ENCODE assay signal across 8 mouse cellular contexts in genomic region chr11:80670391-80670790, GRCm38 (mm10).
DNase-seq lines count a peak whose midpoint lies in the region; ATAC-seq and TF ChIP-seq lines count a peak whose summit lies in the region.

No protein-coding gene starts in this region.

- DNase-seq in adrenal gland, postnatal 14 days = peak; percentile 9
- no peak for DNase-seq in adrenal gland, adult 18-20 months (ENCODE audit: low spot score in 2 of 2)
- DNase-seq in right cerebral cortex, adult 2 months (ENCODE audit: low spot score in 2 of 2) = peak; percentile 45 to 60
- DNase-seq in right cerebral cortex, postnatal 25 days = no peak
- peak; percentile 22 to 85 for DNase-seq in layer of hippocampus, adult 18-20 months (ENCODE audit: low spot score in 2 of 2)
- no peak for DNase-seq in urinary bladder, adult 18-20 months (ENCODE audit: low spot score in 2 of 2)

- no peaks in the 10 kb centered on the region for H3K4me1 ChIP-seq in embryonic fibroblast, embryonic 13.5 days (ENCODE audit: control insufficient read depth, insufficient read depth, low read length)
- H3K4me1 ChIP-seq in neural tube, embryonic 13.5 days (replicated peaks) = peaks cover 9% of the 10 kb centered on the region

- H3K9me3 ChIP-seq in neural tube, embryonic 13.5 days = no peaks in the 10 kb centered on the region

- peak; percentile 12; the same call in 1 of the 2 replicates for TF ChIP-seq CTCF in embryonic fibroblast, embryonic 13.5 days (IDR thresholded peaks at IDR 0.05; ENCODE audit: borderline replicate concordance, insufficient read depth, low read length)

- no peaks in the 10 kb centered on the region for H3K36me3 ChIP-seq in neural tube, embryonic 13.5 days

- H3K27ac ChIP-seq in embryonic fibroblast, embryonic 13.5 days (ENCODE audit: insufficient read depth, low read length) = no peak overlapping the region
- peak overlapping the region; percentile 72 for H3K27ac ChIP-seq in neural tube, embryonic 13.5 days (replicated peaks)

- TF ChIP-seq POLR2A in embryonic fibroblast, embryonic 13.5 days (IDR thresholded peaks at IDR 0.05; ENCODE audit: low read depth, low read length) = no peak

- H3K4me2 ChIP-seq in neural tube, embryonic 13.5 days = peak overlapping the region; percentile 7; the same call in 1 of the 2 replicates

- ATAC-seq in neural tube, embryonic 13.5 days (ENCODE audit: low read depth) = peak; percentile 93

- H3K4me3 ChIP-seq in embryonic fibroblast, embryonic 13.5 days (ENCODE audit: insufficient read depth, low read length) = no peak overlapping the region
- no peak overlapping the region for H3K4me3 ChIP-seq in neural tube, embryonic 13.5 days

- H3K9ac ChIP-seq in neural tube, embryonic 13.5 days = peak overlapping the region; percentile 54

- 50% methylated on average over 1 of the region's 1 CpGs for WGBS in neural tube, embryonic 13.5 days

- no peaks in the 10 kb centered on the region for H3K27me3 ChIP-seq in neural tube, embryonic 13.5 days

Comparison
In these comparisons a context has a peak if more than half of its experiments do, and no peak if none do; other contexts are left out.
1. DNase-seq: peak in adrenal gland, postnatal 14 days (single experiment), right cerebral cortex, adult 2 months (2 of 2) and layer of hippocampus, adult 18-20 months (2 of 2); none in adrenal gland, adult 18-20 months (0 of 2), right cerebral cortex, postnatal 25 days (single experiment) and urinary bladder, adult 18-20 months (0 of 2).